Mouse (Mus musculus): Measurements from ENCODE around the gene Cdc14b. TPM values are rescaled to one million over a fixed set of nuclear protein-coding genes. Genes with fewer than 3 reads are reported as not detected.

Cdc14b gene
- 21.6 and 29.5 TPM in 2 replicates for polyA plus RNA-seq (2014; fragmentation: Nextera tagmentation; extraction: Ambion mirVana)

DNA sequence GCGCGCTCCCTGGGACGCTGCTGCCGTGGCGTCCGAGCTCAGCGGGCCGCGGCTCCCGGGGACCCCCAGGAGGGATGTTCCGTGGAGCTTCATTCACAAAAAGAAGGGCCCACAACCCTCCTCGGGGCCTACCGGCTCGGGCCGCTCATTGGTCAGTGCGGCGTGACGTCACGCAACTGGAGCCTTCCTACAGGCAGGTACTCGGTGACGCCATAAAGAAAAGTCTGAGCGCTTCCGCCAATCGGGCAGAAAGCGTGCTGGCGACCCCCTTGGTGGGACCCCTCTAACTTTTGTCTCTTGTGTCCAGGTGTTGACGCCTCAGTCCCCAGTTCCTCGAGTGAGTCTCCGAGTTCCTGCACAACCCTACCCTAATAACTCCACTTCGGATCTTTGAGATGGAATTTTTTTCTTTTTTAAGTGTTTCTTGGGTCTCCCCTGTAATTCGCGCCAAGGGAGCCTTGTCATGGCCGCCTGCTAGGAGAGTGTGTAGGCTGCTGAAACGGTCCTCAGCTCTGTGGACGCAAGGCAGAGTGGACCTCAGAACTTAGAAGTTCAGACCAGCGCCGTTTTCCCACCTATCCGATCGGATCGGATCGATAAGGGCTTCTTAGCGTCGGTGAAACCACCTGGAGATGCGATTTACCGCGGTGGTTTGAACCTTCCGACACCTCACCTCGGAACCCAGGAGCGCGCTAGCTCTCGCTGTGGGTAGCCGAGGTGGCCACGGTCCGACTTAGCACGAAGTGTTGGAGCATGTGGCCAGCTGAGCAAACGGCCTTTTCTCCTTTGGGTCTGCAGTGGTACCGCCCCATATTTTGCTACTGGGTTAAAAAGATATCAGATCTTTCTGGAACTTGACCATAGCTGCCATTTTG lies at the start of gene Cdc14b:
Gene Cdc14b (minus strand): TSS at position 412 of the 875 bp plus-strand sequence.
- Histone ChIP-seq H3K9me3 (replicated peaks; ENCODE audit: control insufficient read depth, low read length) (no peaks in the 10 kb centered on the region), H3K4me2 (peak within 1 kb of the TSS; percentile 100), H3K4me3 (ENCODE audit: low read depth, low read length) (peak within 1 kb of the TSS; percentile 74), H3K9ac (ENCODE audit: low read depth, low read length) (peak within 1 kb of the TSS; percentile 80), H3K27ac (ENCODE audit: low read depth, low read length) (no peak within 1 kb of the TSS), H3K36me3 (ENCODE audit: control insufficient read depth, insufficient read depth, low read length) (no peaks in the 10 kb centered on the region), H3K4me1 (ENCODE audit: control insufficient read depth, insufficient read depth, low read length) (peaks cover 3% of the 10 kb centered on the region; the same call in 1 of the 2 replicates), H3K27me3 (ENCODE audit: control insufficient read depth, insufficient read depth, low read length) (no peaks in the 10 kb centered on the region)
- peak; percentile 93 for ATAC-seq (replicated peaks; ENCODE audit: insufficient number of reproducible peaks, low FRiP score, low TSS enrichment)
- WGBS (ENCODE audit: insufficient replicate concordance) = under 1% methylated on average over 57 of the region's 57 CpGs

DNA sequence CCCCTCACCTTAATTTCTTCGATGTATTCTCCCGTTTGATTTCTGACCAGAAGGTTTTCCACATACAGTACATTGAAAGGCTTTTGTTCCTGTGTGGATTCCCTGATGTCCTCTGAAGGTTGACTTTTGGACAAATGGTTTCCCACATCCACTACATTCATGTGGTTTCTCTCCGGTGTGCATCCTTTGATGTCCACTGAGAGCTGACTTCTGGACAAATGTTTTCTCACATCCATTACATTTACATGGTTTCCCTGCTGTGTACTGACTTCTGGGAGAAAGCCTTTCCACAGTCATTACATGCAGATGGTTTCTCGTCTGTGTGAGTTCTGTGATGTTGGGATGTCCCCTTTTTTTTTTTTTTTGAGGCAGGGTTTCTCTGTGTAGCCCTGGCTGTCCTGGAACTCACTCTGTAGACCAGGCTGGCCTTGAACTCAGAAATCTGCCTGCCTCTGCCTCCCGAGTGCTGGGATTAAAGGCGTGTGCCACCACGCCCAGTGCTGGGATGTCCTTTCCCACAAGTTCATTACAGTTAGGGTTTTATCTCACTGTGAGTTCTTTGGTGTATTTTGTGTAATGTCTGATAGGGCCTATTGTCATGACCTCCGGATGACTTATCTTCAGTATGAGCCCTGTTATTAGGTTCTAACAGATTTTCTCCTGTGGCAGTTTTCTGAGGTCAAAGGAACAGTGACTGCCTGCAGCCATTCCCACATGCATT lies 47.6 kb upstream of the Cdc14b start:
- Histone ChIP-seq H3K4me3 (ENCODE audit: low read depth, low read length) (no peak overlapping the region), H3K36me3 (ENCODE audit: control insufficient read depth, insufficient read depth, low read length) (no peaks in the 10 kb centered on the region), H3K9ac (ENCODE audit: low read depth, low read length) (no peak overlapping the region), H3K27ac (ENCODE audit: low read depth, low read length) (no peak overlapping the region), H3K4me2 (no peak overlapping the region), H3K9me3 (replicated peaks; ENCODE audit: control insufficient read depth, low read length) (no peaks in the 10 kb centered on the region), H3K4me1 (ENCODE audit: control insufficient read depth, insufficient read depth, low read length) (no peaks in the 10 kb centered on the region), H3K27me3 (ENCODE audit: control insufficient read depth, insufficient read depth, low read length) (no peaks in the 10 kb centered on the region)
- ATAC-seq (replicated peaks; ENCODE audit: insufficient number of reproducible peaks, low FRiP score, low TSS enrichment) = no peak
- whole genome bisulfite sequencing (ENCODE audit: insufficient replicate concordance) = 75% methylated on average over 8 of the region's 8 CpGs

- no peaks in the 10 kb centered on the region for H3K36me3 ChIP-seq (ENCODE audit: control insufficient read depth, insufficient read depth, low read length)
- no peak for ATAC-seq (replicated peaks; ENCODE audit: insufficient number of reproducible peaks, low FRiP score, low TSS enrichment)
- H3K9ac ChIP-seq (ENCODE audit: low read depth, low read length) = no peak overlapping the region
- H3K4me2 ChIP-seq = no peak overlapping the region
- no peak overlapping the region for H3K27ac ChIP-seq (ENCODE audit: low read depth, low read length)
- no peak overlapping the region for H3K4me3 ChIP-seq (ENCODE audit: low read depth, low read length)
- H3K4me1 ChIP-seq (ENCODE audit: control insufficient read depth, insufficient read depth, low read length) = no peaks in the 10 kb centered on the region
- WGBS (ENCODE audit: insufficient replicate concordance) = 56% methylated on average over 8 of the region's 8 CpGs
- no peaks in the 10 kb centered on the region for H3K9me3 ChIP-seq (replicated peaks; ENCODE audit: control insufficient read depth, low read length)
- no peaks in the 10 kb centered on the region for H3K27me3 ChIP-seq (ENCODE audit: control insufficient read depth, insufficient read depth, low read length)
These were observed 45.2 kb upstream of the Cdc14b start for GRCm38 (mm10) chr13:64320334-64320733.

- Histone ChIP-seq H3K9me3 (replicated peaks; ENCODE audit: control insufficient read depth, low read length) (no peaks in the 10 kb centered on the region), H3K9ac (ENCODE audit: low read depth, low read length) (no peak overlapping the region), H3K27ac (ENCODE audit: low read depth, low read length) (no peak overlapping the region), H3K36me3 (ENCODE audit: control insufficient read depth, insufficient read depth, low read length) (no peaks in the 10 kb centered on the region), H3K4me2 (no peak overlapping the region), H3K4me1 (ENCODE audit: control insufficient read depth, insufficient read depth, low read length) (no peaks in the 10 kb centered on the region), H3K27me3 (ENCODE audit: control insufficient read depth, insufficient read depth, low read length) (no peaks in the 10 kb centered on the region), H3K4me3 (ENCODE audit: low read depth, low read length) (no peak overlapping the region)
- no peak for ATAC-seq (replicated peaks; ENCODE audit: insufficient number of reproducible peaks, low FRiP score, low TSS enrichment)
These were observed 44.7 kb upstream of the Cdc14b start for GRCm38 (mm10) chr13:64319782-64320181.

- H3K4me1 ChIP-seq (ENCODE audit: control insufficient read depth, insufficient read depth, low read length) = no peaks in the 10 kb centered on the region
- no peak overlapping the region for H3K4me2 ChIP-seq
- no peak overlapping the region for H3K27ac ChIP-seq (ENCODE audit: low read depth, low read length)
- H3K36me3 ChIP-seq (ENCODE audit: control insufficient read depth, insufficient read depth, low read length) = no peaks in the 10 kb centered on the region
- no peak overlapping the region for H3K9ac ChIP-seq (ENCODE audit: low read depth, low read length)
- no peak for ATAC-seq (replicated peaks; ENCODE audit: insufficient number of reproducible peaks, low FRiP score, low TSS enrichment)
- no peak overlapping the region for H3K4me3 ChIP-seq (ENCODE audit: low read depth, low read length)
- no peaks in the 10 kb centered on the region for H3K27me3 ChIP-seq (ENCODE audit: control insufficient read depth, insufficient read depth, low read length)
- H3K9me3 ChIP-seq (replicated peaks; ENCODE audit: control insufficient read depth, low read length) = no peaks in the 10 kb centered on the region
- WGBS (ENCODE audit: insufficient replicate concordance) = 67% methylated on average over 2 of the region's 2 CpGs
These were observed 43.3 kb upstream of the Cdc14b start for GRCm38 (mm10) chr13:64318355-64318754.

GRCm38 (mm10) chr13:64315483-64316050 lies 40.5 kb upstream of the Cdc14b start:
- Histone ChIP-seq H3K36me3 (ENCODE audit: control insufficient read depth, insufficient read depth, low read length) (no peaks in the 10 kb centered on the region), H3K27me3 (ENCODE audit: control insufficient read depth, insufficient read depth, low read length) (no peaks in the 10 kb centered on the region), H3K4me3 (ENCODE audit: low read depth, low read length) (no peak overlapping the region), H3K9me3 (replicated peaks; ENCODE audit: control insufficient read depth, low read length) (no peaks in the 10 kb centered on the region), H3K4me2 (no peak overlapping the region), H3K27ac (ENCODE audit: low read depth, low read length) (no peak overlapping the region), H3K4me1 (ENCODE audit: control insufficient read depth, insufficient read depth, low read length) (peaks cover 4% of the 10 kb centered on the region; the same call in 1 of the 2 replicates), H3K9ac (ENCODE audit: low read depth, low read length) (no peak overlapping the region)
- no peak for ATAC-seq (replicated peaks; ENCODE audit: insufficient number of reproducible peaks, low FRiP score, low TSS enrichment)
- 2% methylated on average over 3 of the region's 3 CpGs for WGBS (ENCODE audit: insufficient replicate concordance)

- ATAC-seq (replicated peaks; ENCODE audit: insufficient number of reproducible peaks, low FRiP score, low TSS enrichment) = no peak
- WGBS (ENCODE audit: insufficient replicate concordance) = 67% methylated on average over 3 of the region's 3 CpGs
- H3K4me2 ChIP-seq = no peak overlapping the region
These were observed 39.0 kb upstream of the Cdc14b start for GRCm38 (mm10) chr13:64314041-64314440.

GRCm38 (mm10) chr13:64312916-64313289 lies 37.8 kb upstream of the Cdc14b start:
- Histone ChIP-seq H3K27me3 (ENCODE audit: control insufficient read depth, insufficient read depth, low read length) (no peaks in the 10 kb centered on the region), H3K27ac (ENCODE audit: low read depth, low read length) (0 out of 2 replicates have a peak overlapping the region, but pooled peaks have one; percentile 10), H3K4me3 (ENCODE audit: low read depth, low read length) (peak overlapping the region; percentile 76), H3K9me3 (replicated peaks; ENCODE audit: control insufficient read depth, low read length) (no peaks in the 10 kb centered on the region), H3K4me1 (ENCODE audit: control insufficient read depth, insufficient read depth, low read length) (peaks cover 16% of the 10 kb centered on the region), H3K36me3 (ENCODE audit: control insufficient read depth, insufficient read depth, low read length) (0 out of 2 replicates have a peak, but pooled peaks cover 4% of the 10 kb centered on the region), H3K4me2 (peak overlapping the region; percentile 62), H3K9ac (ENCODE audit: low read depth, low read length) (peak overlapping the region; percentile 54; the same call in 1 of the 2 replicates)
- ATAC-seq (replicated peaks; ENCODE audit: insufficient number of reproducible peaks, low FRiP score, low TSS enrichment) = no peak; the same call in 1 of the 2 replicates
- 0% methylated on average over 2 of the region's 2 CpGs for WGBS (ENCODE audit: insufficient replicate concordance)

More at GRCm38 (mm10) chr13:64314041-64314440, 39.0 kb upstream of the Cdc14b start:
- H3K9me3 ChIP-seq (replicated peaks; ENCODE audit: control insufficient read depth, low read length) = no peaks in the 10 kb centered on the region
- H3K4me3 ChIP-seq (ENCODE audit: low read depth, low read length) = no peak overlapping the region
- H3K36me3 ChIP-seq (ENCODE audit: control insufficient read depth, insufficient read depth, low read length) = no peaks in the 10 kb centered on the region
- H3K9ac ChIP-seq (ENCODE audit: low read depth, low read length) = no peak overlapping the region
- H3K27ac ChIP-seq (ENCODE audit: low read depth, low read length) = no peak overlapping the region
- no peaks in the 10 kb centered on the region for H3K27me3 ChIP-seq (ENCODE audit: control insufficient read depth, insufficient read depth, low read length)
- peaks cover 16% of the 10 kb centered on the region for H3K4me1 ChIP-seq (ENCODE audit: control insufficient read depth, insufficient read depth, low read length)
